Mouse (Mus musculus) hindbrain, embryonic 11.5 days (tissue): ENCODE measurements around the gene Xrcc2. TPM values are rescaled to one million over a fixed set of nuclear protein-coding genes. Genes with fewer than 3 reads are reported as not detected.

Experiments
- ATAC-seq: fragments of 200-750 bp; cut with Nextera tagmentation; 2 replicates; pipeline ENCODE4 v1.8.0; 2017; ENCODE audit warnings: mild to moderate bottlenecking, moderate TSS enrichment, moderate library complexity; ENCODE audit not compliant: low FRiP score
- DNase-seq: peaks from one replicate; pipeline ENCODE4 v3.0.0-alpha.2; 2015; ENCODE audit warnings: low spot score
- H3K27ac ChIP-seq: fragments of 300-500 bp; sonication (generic); 2 replicates; pipeline ENCODE4 v1.5.1; 2014; ENCODE audit warnings: mild to moderate bottlenecking, low read depth, low read length
- H3K27me3 ChIP-seq: fragments of 300-500 bp; sonication (generic); 2 replicates; pipeline ENCODE4 v1.6.1; 2014; ENCODE audit warnings: mild to moderate bottlenecking, low read length, moderate library complexity, mixed read lengths; ENCODE audit not compliant: control insufficient read depth, insufficient read depth
- H3K36me3 ChIP-seq: fragments of 300-500 bp; sonication (generic); 2 replicates; pipeline ENCODE4 v1.6.1; 2014; ENCODE audit warnings: mild to moderate bottlenecking, low read length, moderate library complexity, mixed read lengths; ENCODE audit not compliant: control insufficient read depth, insufficient read depth
- H3K4me1 ChIP-seq: fragments of 300-500 bp; sonication (generic); replicated peaks from 2 replicates; pipeline ENCODE4 v1.6.1; 2014; ENCODE audit warnings: low read length, mixed read lengths; ENCODE audit not compliant: control insufficient read depth, insufficient read depth
- H3K4me2 ChIP-seq: fragments of 300-500 bp; sonication (generic); replicated peaks from 2 replicates; pipeline ENCODE4 v1.6.1; 2014; ENCODE audit warnings: mild to moderate bottlenecking, low read depth, low read length
- H3K4me3 ChIP-seq: fragments of 300-500 bp; sonication (generic); 2 replicates; pipeline ENCODE4 v1.5.1; 2014; ENCODE audit warnings: low read depth, low read length
- H3K9ac ChIP-seq: fragments of 300-500 bp; sonication (generic); 2 replicates; pipeline ENCODE4 v1.6.1; 2014; ENCODE audit warnings: low read depth, low read length
- H3K9me3 ChIP-seq: fragments of 300-500 bp; sonication (generic); 2 replicates; pipeline ENCODE4 v1.6.1; 2016; ENCODE audit warnings: low read length; ENCODE audit not compliant: control insufficient read depth
- WGBS: fragments of 180-500 bp; shearing (Covaris S2); extraction: QIAGEN DNeasy Blood & Tissue Kit; methylation state at CpG from one replicate; pipeline ENCODE4 v1.1.7; 2014; 5-methylcytosine and 5-hydroxymethylcytosine counted together
- polyA plus RNA-seq: library from polyadenylated mRNA; unstranded; fragments of >200 nt; fragmentation: Nextera tagmentation; extraction: Ambion mirVana; gene quantifications from 2 replicates; pipeline ENCODE4 v1.2.1, GENCODE M21; 2014

The Xrcc2 gene
- polyA plus RNA-seq, 1 experiment from 2014 or later = 10.2 TPM

- Histone ChIP-seq H3K27ac (no peak overlapping the region), H3K36me3 (no peaks in the 10 kb centered on the region), H3K9me3 (no peaks in the 10 kb centered on the region), H3K4me2 (no peak overlapping the region), H3K4me1 (no peaks in the 10 kb centered on the region), H3K9ac (no peak overlapping the region), H3K27me3 (no peaks in the 10 kb centered on the region), H3K4me3 (no peak overlapping the region)
- DNase-seq (no peak), ATAC-seq (no peak)
- 93% methylated on average over 2 of the region's 2 CpGs for WGBS
These were observed 42.5 kb downstream of the Xrcc2 start for GRCm38 (mm10) chr5:25663165-25663564.

GRCm38 (mm10) chr5:25654578-25654987 is 51.0 kb downstream of the Xrcc2 start:
- Histone ChIP-seq H3K4me1 (0 out of 2 replicates have a peak, but pooled peaks cover 3% of the 10 kb centered on the region), H3K4me3 (no peak overlapping the region), H3K36me3 (no peaks in the 10 kb centered on the region), H3K4me2 (peak overlapping the region; percentile 27), H3K9ac (peak overlapping the region; percentile 8; the same call in 1 of the 2 replicates), H3K27ac (no peak overlapping the region), H3K9me3 (no peaks in the 10 kb centered on the region), H3K27me3 (no peaks in the 10 kb centered on the region)
- DNase-seq = peak; percentile 57
- 4% methylated on average over 14 of the region's 14 CpGs for whole genome bisulfite sequencing
- peak; percentile 63; the same call in 1 of the 2 replicates for ATAC-seq

- Histone ChIP-seq H3K9ac (no peak overlapping the region), H3K9me3 (no peaks in the 10 kb centered on the region), H3K27me3 (no peaks in the 10 kb centered on the region), H3K27ac (no peak overlapping the region), H3K4me1 (0 out of 2 replicates have a peak, but pooled peaks cover 3% of the 10 kb centered on the region), H3K4me2 (no peak overlapping the region), H3K4me3 (no peak overlapping the region), H3K36me3 (no peaks in the 10 kb centered on the region)
- WGBS = 27% methylated on average over 3 of the region's 3 CpGs
- ATAC-seq (no peak), DNase-seq (no peak)
These were observed 52.2 kb downstream of the Xrcc2 start for GRCm38 (mm10) chr5:25653377-25653776.

- no peak for DNase-seq
- Histone ChIP-seq H3K4me3 (no peak overlapping the region), H3K4me1 (0 out of 2 replicates have a peak, but pooled peaks cover 3% of the 10 kb centered on the region), H3K27ac (no peak overlapping the region), H3K4me2 (no peak overlapping the region), H3K27me3 (no peaks in the 10 kb centered on the region), H3K9ac (no peak overlapping the region), H3K9me3 (no peaks in the 10 kb centered on the region), H3K36me3 (no peaks in the 10 kb centered on the region)
- no peak for ATAC-seq
- WGBS = 89% methylated on average over 7 of the region's 7 CpGs
These were observed 53.2 kb downstream of the Xrcc2 start for GRCm38 (mm10) chr5:25652435-25652834.

- no peak overlapping the region for H3K4me3 ChIP-seq
- WGBS = 85% methylated on average over 8 of the region's 8 CpGs
- no peak for DNase-seq
These were observed 59.8 kb downstream of the Xrcc2 start for GRCm38 (mm10) chr5:25645661-25646364.

GRCm38 (mm10) chr5:25644509-25644908 is 61.1 kb downstream of the Xrcc2 start:
- no peaks in the 10 kb centered on the region for H3K4me1 ChIP-seq
- no peak overlapping the region for H3K27ac ChIP-seq
- no peaks in the 10 kb centered on the region for H3K36me3 ChIP-seq
- no peaks in the 10 kb centered on the region for H3K9me3 ChIP-seq
- H3K4me2 ChIP-seq = no peak overlapping the region
- ATAC-seq (no peak), DNase-seq (no peak)
- no peak overlapping the region for H3K4me3 ChIP-seq
- no peaks in the 10 kb centered on the region for H3K27me3 ChIP-seq
- 97% methylated on average over 2 of the region's 2 CpGs for WGBS
- no peak overlapping the region for H3K9ac ChIP-seq

More at GRCm38 (mm10) chr5:25645661-25646364, 59.8 kb downstream of the Xrcc2 start:
- no peaks in the 10 kb centered on the region for H3K9me3 ChIP-seq
- no peak overlapping the region for H3K27ac ChIP-seq
- no peak overlapping the region for H3K9ac ChIP-seq
- H3K36me3 ChIP-seq = no peaks in the 10 kb centered on the region
- H3K4me2 ChIP-seq = no peak overlapping the region
- no peaks in the 10 kb centered on the region for H3K27me3 ChIP-seq
- no peaks in the 10 kb centered on the region for H3K4me1 ChIP-seq
- ATAC-seq = no peak

- Histone ChIP-seq H3K9me3 (no peaks in the 10 kb centered on the region), H3K36me3 (no peaks in the 10 kb centered on the region), H3K4me3 (no peak overlapping the region), H3K27ac (no peak overlapping the region), H3K9ac (no peak overlapping the region), H3K4me1 (no peaks in the 10 kb centered on the region), H3K4me2 (no peak overlapping the region), H3K27me3 (no peaks in the 10 kb centered on the region)
- 91% methylated on average over 1 of the region's 1 CpGs for WGBS
- DNase-seq (no peak), ATAC-seq (no peak)
These were observed 62.9 kb downstream of the Xrcc2 start for GRCm38 (mm10) chr5:25642741-25643140.

Other genes with a start within 250 kb of the Xrcc2 start
- 21.3 and 31.6 TPM in 2 replicates for gene Kmt2c, start 207.0 kb downstream of the Xrcc2 start, polyA plus RNA-seq
- not detected in 2 replicates for gene Cct8l1, start 189.8 kb downstream of the Xrcc2 start, polyA plus RNA-seq
- 8.0 and 9.9 TPM in 2 replicates for gene Actr3b, start 54.2 kb upstream of the Xrcc2 start, polyA plus RNA-seq
- gene Gm21663, start 236.6 kb upstream of the Xrcc2 start, polyA plus RNA-seq = 0.11 TPM in 1 of 2 replicates, not detected in the other
- gene Gm21671, start 248.6 kb upstream of the Xrcc2 start, polyA plus RNA-seq = 0.14 TPM in 1 of 2 replicates, not detected in the other